Mouse (Mus musculus) CD4-positive, CD25-positive, alpha-beta regulatory T cell, adult 4 months (primary cell): ENCODE data around the gene Col15a1. TPM values are rescaled to one million over a fixed set of nuclear protein-coding genes. Genes with fewer than 3 reads are reported as not detected.

Source experiments
- ATAC-seq: one replicate; pipeline ENCODE4 v1.8.0; 2017
- polyA plus RNA-seq, 2 experiments: library from polyadenylated mRNA; unstranded; fragments of 100-300 nt; shearing (Covaris generic); gene quantifications; one replicate each; pipeline ENCODE4 v1.2.1; 2017

Col15a1 gene
- polyA plus RNA-seq, 2 experiments from 2014 or later: 3.2 to 3.9 TPM

DNA sequence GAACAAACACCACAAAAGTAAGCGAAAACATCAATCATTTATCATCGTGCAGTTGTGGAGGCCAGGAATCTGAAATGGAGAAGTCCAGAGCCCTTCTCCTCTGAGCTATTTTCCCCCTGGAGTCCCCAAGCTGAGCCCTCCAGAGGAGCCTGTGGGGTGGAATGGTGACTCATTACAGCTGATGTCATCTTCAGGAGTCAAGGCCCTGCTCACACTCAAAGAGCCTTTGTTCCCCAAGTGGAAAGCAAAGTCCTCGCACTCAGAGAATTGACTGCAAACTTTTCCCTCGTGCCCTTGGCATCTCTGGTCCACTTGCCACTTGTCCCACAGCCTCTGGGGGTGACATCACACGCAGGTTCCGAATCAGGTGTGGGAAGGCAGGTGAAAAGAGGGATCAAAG is 23.4 kb downstream of the Col15a1 start:
- ATAC-seq: no peak

GRCm38 (mm10) chr4:47233192-47233835 is 25.4 kb downstream of the Col15a1 start:
- ATAC-seq: no peak

- peak; percentile 76 for ATAC-seq
Measured at GRCm38 (mm10) chr4:47234667-47235267, 26.8 kb downstream of the Col15a1 start.

DNA sequence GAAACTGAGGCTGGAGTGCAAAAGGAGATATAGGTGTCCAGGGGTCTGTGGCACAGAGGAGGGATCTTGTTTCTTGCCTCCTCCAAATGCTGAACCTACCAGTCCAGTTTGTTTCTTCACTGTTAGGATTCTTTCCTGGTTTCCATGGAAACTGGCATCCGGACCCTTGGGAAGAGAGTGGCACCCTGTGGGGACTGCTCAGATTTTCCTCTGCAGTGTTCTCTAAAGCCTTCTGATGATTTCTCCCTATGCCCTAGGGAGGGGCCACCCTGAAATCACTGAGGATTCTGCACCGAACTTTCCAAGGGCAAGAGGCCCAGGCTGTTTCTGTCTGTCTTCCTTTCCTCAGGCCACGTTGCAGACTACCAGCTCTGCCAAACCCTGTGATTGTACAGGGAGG is 27.4 kb downstream of the Col15a1 start:
- ATAC-seq: no peak

DNA sequence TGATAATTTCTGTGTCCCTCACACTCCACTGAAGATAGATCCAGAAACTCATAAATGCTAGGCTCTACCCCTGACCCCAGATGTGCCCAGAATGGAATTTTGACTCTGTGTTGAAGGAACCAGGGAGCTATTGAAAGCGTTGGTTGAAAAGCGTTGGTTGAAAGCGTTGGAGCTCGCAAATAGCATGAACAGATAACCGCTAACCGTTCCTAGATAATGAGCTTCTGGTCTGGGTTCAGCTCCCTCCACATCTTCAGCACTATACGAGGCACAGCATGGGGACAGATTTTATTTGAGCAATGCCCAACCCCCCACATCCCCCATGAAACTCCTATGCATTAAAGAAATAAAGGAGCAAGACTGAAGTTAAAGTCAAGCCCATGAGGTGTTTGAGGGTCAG is 28.1 kb downstream of the Col15a1 start:
- ATAC-seq: no peak

GRCm38 (mm10) chr4:47237220-47237619 is 29.3 kb downstream of the Col15a1 start:
- ATAC-seq: no peak

DNA sequence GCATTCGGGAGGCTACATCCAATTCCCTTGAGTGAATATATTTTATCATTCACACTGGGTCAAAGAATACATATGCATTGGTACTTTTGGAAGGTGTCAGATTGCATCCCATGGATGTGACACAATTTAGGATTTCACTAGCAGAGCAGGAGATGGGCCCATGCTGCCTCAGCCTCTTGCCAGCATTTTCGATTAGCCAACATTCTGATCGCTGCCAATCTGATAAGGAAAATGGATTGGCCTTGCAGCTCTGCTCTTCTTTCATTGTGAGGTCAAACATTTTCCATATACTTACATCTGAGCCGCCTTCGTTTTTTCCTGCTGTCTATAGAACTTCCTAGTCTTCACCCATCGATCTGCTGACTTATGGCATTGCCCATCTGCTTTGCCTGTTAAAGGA is 31.2 kb downstream of the Col15a1 start:
- ATAC-seq: no peak

GRCm38 (mm10) chr4:47240901-47241300 is 32.9 kb downstream of the Col15a1 start:
- no peak for ATAC-seq

DNA sequence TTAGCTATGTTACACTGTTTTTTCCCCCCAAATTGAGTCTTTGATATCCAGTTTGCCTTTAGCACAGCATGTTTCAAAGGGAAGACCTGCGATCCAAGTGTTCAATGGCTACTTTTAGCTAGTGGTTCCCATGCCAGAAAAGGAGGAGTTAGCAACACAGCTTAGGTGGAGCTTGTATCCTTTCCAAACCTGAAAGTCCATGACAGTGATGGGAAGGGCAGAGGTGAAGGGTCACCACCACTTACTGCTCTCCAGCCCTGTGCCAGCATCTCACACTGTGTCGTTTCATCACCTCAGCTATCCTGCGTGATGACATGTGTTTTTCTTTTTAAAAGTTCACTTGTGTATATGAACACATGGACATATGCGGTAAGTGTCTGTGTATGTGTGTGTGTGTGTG is 34.2 kb downstream of the Col15a1 start:
- no peak for ATAC-seq

- ATAC-seq: no peak
Measured at GRCm38 (mm10) chr4:47244651-47245050, 36.7 kb downstream of the Col15a1 start.

DNA sequence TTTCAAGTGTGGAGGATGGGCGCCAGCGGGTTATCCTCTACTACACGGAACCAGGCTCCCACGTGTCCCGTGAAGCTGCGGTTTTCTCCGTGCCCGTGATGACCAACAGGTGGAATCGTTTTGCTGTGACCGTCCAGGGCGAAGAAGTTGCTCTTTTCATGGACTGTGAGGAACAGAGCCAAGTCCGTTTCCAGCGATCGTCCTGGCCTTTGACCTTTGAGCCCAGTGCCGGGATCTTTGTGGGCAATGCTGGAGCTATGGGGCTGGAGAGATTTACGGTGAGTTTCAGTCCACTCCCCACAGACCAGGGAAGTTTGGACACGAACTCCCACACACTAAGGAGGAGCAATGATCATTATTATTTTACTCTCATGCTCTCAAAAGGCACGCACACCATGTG is 37.7 kb downstream of the Col15a1 start:
- no peak for ATAC-seq

GRCm38 (mm10) chr4:47246811-47247210 is 38.9 kb downstream of the Col15a1 start:
- ATAC-seq: peak; percentile 38

DNA sequence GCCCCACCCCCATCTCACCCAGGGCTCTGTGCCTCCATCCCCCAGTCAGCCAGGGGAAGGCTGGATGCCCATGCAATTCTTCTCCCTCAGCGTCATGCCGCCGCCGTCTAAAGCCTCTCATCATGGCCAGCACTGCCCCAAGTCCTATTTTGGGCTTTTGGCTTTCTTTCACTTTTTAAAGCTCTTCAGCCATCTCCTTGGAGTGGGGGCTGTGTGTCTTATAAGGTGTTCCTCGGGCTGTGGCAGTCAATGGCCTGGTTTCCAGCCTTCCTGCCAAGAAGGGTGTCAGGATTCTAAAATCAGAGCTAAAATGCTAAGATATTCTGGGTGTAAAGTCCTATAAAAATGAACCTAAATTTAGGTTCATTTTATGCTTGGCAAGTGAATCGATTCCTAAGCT is 39.6 kb downstream of the Col15a1 start:
- ATAC-seq: no peak

GRCm38 (mm10) chr4:47249193-47249592 is 41.2 kb downstream of the Col15a1 start:
- ATAC-seq: no peak

DNA sequence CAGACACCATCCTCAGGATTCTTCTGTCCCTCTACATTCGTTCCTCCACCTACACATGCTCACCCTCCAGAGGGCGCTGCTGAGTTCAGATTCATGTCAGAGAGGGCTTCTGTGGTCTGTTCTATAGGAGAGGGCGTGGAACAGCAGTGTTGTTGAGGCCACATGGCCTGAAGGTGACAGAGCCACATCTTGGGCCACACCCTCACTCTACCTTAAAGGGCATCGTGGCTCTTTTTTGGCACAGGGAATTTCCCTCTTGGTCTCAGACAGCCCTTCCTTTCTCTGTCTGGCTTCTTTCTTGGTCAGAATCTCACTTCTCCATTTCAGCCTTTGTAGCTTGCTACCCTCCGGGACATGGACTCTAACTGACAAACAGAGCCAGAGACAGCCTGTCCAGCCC is 43.1 kb downstream of the Col15a1 start:
- peak; percentile 93 for ATAC-seq

DNA sequence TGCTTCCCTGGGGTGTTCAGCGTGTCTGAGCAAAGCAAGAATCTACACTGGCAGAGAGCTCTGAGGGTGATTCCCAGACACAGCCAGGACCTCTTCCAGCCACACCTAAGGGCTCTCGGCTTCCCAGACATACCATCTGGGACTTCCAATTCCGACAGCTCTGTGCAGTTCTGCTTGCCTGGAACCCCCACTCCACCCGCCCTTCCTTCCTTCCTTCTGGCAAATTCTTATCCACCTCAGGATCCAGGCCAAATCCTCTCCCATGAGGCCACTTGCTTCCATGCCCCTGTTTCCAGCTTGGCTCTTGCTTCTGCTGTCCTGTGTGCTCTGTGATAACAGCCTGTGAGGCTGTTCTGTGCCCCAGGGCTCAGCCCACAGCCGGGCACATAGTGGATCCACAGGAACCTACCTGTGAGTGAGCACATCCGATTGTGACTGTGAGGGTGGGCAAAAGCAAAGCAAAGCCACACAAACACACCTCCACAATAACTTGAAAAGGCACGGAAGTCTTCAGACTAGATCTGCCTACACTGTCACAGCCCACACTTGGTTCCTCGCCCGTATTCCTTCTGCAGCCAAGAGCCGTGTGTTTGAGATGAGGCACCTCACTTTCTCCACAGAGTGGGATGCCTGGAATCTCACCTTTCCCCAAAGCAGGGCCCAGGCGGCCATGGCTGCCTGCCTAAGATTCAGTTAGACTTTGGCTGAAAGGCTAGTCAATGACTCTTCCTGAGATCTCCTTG is 43.9 kb downstream of the Col15a1 start:
- ATAC-seq: no peak

DNA sequence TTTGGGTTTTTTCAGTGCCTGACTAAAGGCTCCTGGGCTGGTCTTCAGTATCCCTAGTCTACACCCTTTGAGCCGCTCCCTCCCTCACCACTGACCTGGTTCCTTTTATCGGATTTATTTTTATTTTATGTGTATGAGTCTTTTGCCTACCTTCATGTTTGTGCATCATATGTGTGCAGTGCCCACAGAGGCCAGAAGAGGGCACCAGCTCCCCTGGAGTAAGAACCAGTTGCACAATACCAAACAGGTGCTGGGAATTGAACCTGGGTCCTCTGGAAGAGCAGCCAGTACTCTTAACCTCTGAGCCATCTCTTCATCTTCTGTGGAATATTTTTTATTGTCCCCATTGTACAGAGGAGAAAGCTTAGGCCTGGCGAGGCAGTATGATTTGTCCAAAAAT is 44.7 kb downstream of the Col15a1 start:
- no peak for ATAC-seq

GRCm38 (mm10) chr4:47255641-47256040 is 47.7 kb downstream of the Col15a1 start:
- ATAC-seq: peak; percentile 37

DNA sequence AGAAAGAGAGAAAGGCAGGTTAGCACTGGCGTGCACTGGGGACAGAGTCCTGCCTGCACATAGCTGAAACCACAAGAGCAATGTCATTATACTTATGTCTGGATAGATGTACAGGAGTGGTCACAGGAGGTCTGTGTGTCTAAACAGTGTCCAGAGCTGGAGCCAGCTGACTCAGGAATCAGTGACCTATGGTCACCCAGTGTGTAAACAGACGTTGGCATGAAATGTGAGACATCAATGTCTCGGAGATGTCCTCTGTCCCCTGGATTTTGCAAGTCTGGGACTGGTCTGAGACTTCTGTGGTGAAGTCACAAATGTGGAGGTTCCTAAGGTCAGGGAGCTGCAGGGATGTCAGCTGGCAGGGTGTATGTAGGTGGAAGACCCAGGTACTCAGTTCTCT is 50.2 kb downstream of the Col15a1 start:
- no peak for ATAC-seq

GRCm38 (mm10) chr4:47261049-47261448 is 53.1 kb downstream of the Col15a1 start:
- ATAC-seq: no peak

DNA sequence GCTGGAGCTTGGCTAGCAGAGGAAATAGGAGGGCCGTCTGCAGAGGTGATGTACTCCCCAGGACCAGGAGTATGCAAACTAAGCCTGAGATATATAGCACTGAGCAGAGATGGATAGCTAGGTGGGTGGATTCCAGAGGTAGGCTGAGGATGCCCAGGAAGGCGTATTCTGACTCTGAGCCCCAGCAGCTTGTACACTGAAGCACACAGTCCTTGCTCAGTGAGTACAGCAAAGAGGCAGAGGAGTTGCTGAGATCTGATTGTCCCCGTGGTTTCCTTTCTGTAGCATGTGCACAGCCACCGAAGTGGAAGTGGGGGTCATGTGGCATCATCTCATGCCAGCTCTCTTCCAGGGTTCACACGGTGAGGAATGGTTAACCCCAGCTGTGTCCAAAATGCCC is 54.0 kb downstream of the Col15a1 start:
- ATAC-seq: peak; percentile 71

DNA sequence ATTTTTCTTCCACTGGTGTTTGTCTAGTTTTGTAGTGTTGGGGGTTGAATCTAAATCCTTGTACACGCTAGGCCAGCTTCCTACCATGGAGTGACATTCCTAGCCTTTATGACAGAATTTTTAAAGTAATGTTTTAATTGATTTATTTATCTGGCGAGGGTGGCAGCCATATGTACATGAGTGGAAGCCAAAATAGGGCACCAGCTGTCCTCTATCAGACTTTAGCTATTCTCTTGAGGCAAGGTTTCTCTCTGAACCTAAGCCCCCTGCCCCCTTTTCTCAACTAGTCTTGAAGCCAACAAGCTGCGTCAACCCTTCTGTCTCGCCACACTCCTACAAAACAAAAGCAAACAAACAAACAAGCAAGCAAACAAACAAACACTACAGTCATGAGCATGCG is 57.6 kb downstream of the Col15a1 start:
- no peak for ATAC-seq

DNA sequence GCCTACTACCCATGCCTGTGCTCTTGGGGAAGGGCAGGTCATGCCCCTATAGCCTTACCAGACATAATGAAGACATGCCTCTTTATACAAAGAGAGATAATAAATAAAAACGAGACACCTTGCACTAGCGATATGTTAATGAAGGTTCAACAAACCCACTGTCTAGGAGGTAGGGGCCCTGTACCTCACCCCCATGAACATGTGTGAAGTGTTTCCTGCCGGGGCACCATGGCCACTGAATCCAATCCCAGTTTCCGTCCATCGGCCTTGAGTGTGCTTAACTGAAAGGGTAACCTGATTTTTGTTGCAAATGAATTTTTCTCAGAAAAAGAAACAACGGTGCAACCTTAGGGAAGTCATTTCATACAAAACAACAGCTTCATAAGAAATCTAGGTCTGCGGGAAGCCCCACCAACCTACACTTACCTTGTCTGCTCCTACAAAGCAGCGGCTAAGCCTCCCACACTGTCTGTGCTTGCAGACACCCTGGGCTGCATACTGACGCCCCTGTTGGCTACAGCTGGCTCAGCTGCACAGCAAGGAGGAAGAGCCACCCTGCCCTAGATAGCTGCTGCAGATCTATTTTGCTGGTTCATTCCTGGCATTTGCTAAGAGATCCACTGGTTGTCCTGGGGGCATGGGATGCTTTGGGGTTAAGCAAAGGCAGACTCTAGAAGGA is 64.6 kb downstream of the Col15a1 start:
- peak; percentile 74 for ATAC-seq

DNA sequence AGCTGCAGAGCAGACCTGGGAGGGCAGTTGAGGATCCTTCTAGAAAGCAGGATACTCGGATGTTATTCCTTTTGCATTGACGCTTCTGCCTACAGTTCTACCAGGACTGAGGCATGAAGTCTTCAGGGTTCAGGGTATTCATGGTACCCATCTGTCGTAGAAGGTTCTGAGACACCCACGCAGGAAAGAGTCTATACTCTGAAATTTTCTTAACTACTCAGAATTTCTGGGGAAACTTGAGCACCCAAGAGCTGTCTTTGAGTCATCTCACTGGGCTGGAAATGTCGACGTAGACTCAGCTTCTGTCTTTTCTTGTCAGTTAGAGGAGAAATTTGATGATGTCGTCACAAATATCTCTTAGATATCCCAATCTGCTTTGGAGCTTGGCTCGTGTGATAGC is 65.8 kb downstream of the Col15a1 start:
- peak; percentile 46 for ATAC-seq
